Mouse (Mus musculus): ENCODE results near the gene Mrpl18.

DNA sequence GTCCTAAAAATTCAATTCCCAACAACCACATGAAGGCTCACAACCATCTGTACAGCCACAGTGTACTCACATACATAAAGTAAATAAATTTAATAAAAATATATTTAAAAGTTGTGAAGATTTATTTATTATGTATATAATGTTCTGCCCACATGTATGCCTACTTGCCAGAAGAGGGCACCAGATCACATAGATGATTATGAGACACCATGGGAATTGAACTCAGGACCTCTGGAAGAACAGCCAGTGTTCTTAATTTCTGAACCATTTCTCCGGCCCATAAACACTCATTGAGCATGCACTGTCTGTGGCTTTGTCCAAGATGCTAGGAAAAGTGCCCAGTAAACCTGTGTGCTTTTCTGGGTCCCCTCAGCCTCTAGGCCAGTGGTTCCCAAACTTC is 34.9 kb downstream of the Mrpl18 start:
- no peak for TF ChIP-seq CTCF (IDR thresholded peaks at IDR 0.05; ENCODE audit: borderline replicate concordance, extremely low read depth, insufficient read depth, insufficient read length)
- no peak for TF ChIP-seq POLR2A (IDR thresholded peaks at IDR 0.05; ENCODE audit: borderline replicate concordance, extremely low read depth, insufficient read depth, insufficient read length, poor library complexity, severe bottlenecking)

All from brain, embryonic 14.5 days (tissue).